Mouse (Mus musculus) bone marrow, adult 2 months (tissue): ENCODE measurements around the gene Nenf.

Experiments
- CTCF ChIP-seq: fragments of 200-500 bp; IDR thresholded peaks from 2 replicates; pipeline ENCODE4 v1.5.1; 2011; ENCODE audit warnings: low read length, control low read depth; ENCODE audit not compliant: control insufficient read depth, insufficient read depth
- POLR2A ChIP-seq: fragments of 200-500 bp; IDR thresholded peaks from 2 replicates; pipeline ENCODE4 v1.6.1; 2011; ENCODE audit warnings: low read depth, mild to moderate bottlenecking, control low read depth, low read length, borderline replicate concordance; ENCODE audit not compliant: control insufficient read depth

DNA sequence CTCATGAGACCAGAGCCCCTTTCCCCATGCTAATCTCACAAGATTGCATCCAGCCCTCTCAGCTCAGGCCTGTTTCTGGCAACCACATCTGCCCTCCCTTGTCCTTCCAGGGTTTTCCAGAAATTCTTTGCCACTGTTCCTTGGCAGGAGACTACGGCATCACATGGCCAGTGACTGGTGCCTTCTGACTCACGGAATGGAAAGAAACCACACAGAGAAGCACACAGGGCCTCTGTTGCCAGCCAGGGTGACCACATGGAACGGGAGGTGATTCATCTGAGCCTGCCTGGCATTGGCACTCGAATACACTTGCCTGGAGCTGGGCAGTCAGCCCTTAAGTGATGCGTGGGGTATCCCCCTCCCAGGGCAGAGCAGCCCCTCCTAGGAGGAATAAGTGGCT lies 25.6 kb downstream of the Nenf start:
- TF ChIP-seq POLR2A (no peak), CTCF (no peak)
